Mouse (Mus musculus) brain, embryonic 14.5 days (tissue): ENCODE data around the gene Elovl7.

Source experiments
- CTCF ChIP-seq: fragments of 200-500 bp; IDR thresholded peaks from 2 replicates; pipeline ENCODE4 v1.5.1; 2012; ENCODE audit warnings: inconsistent platforms, mild to moderate bottlenecking, moderate library complexity, borderline replicate concordance; ENCODE audit not compliant: insufficient read depth, insufficient read length; ENCODE audit errors: extremely low read depth
- POLR2A ChIP-seq: fragments of 200-500 bp; IDR thresholded peaks from 2 replicates; pipeline ENCODE4 v1.6.1; 2012; ENCODE audit warnings: mild to moderate bottlenecking, inconsistent platforms, borderline replicate concordance; ENCODE audit not compliant: poor library complexity, insufficient read depth, insufficient read length, severe bottlenecking; ENCODE audit errors: extremely low read depth

- no peak for TF ChIP-seq CTCF
- TF ChIP-seq POLR2A = no peak
Observed at GRCm38 (mm10) chr13:108276561-108276960, 62.4 kb downstream of the Elovl7 start.
